21 mouse cellular contexts compared by ENCODE assay signal in the genomic region with DNA sequence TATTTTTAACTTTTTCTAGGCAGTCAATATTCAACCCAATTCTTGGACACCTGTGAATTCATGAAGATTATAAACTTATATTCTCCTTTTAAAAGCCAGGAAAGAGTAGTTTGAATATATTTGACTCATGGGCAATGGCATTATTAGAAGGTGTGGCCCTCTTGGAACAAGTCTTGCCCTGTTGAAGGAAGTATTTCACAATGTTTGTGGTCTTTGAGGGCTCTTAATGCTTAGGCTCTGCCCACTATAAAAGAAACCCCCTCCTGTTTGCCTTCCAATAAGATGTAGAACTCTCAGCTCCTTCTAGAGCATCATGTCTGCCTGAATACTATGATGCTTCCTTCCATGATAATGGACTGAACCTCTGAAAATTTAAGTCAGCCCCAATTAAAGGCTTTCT.
"Had no signal": no experiment of that assay in that cellular context is flagged by ENCODE, and none has a peak within 500 bp of the region (broad histone marks: within the 10 kb centered on the region; RNA-seq: fewer than 3 reads in every experiment).

No protein-coding gene starts in this region.

- H3K27me3 ChIP-seq: lung, embryonic 15.5 days; midbrain, embryonic 12.5 days; neural tube, embryonic 13.5 days; neural tube, embryonic 15.5 days had no signal

- ATAC-seq: liver, postnatal 0 days; lung, postnatal 0 days; midbrain, embryonic 16.5 days had no signal

- H3K36me3 ChIP-seq: lung, embryonic 15.5 days; midbrain, embryonic 10.5 days; midbrain, embryonic 12.5 days; neural tube, embryonic 13.5 days; neural tube, embryonic 15.5 days had no signal

- H3K4me3 ChIP-seq: lung, embryonic 15.5 days; midbrain, embryonic 10.5 days; midbrain, embryonic 12.5 days; myocyte; neural tube, embryonic 13.5 days; neural tube, embryonic 15.5 days had no signal

- DNase-seq: liver, postnatal 0 days; lung, adult 2 months; lung, postnatal 14 days; lung, postnatal 36 days; midbrain, embryonic 14.5 days; retina, postnatal 1 day; right cerebral cortex, adult 18-20 months; right cerebral cortex, postnatal 25 days; right cerebral cortex, postnatal 4 days; spleen, adult 18-20 months; thymus, adult 18-20 months; thymus, postnatal 14 days; thymus, postnatal 4 days had no signal
